Mouse (Mus musculus) CH12.LX (cell line): ENCODE measurements around the gene Tedc1.

Source experiments
- BHLHE40 ChIP-seq: IDR thresholded peaks from 2 replicates; pipeline ENCODE4 v1.6.1; 2011; ENCODE audit warnings: mild to moderate bottlenecking, low read depth, low read length, improper control_type of control experiment
- CTCF ChIP-seq, 2 experiments: IDR thresholded peaks in 1 of 2; conservative IDR thresholded peaks in 1 of 2; 2 replicates each; pipeline ENCODE4 v1.5.1; 2011 to 2012; ENCODE audit warnings: low read depth in 2 of 2, low read length in 2 of 2, improper control_type of control experiment in 1 of 2, inconsistent platforms in 1 of 2, mild to moderate bottlenecking in 1 of 2, moderate library complexity in 1 of 2
- E2F4 ChIP-seq: IDR thresholded peaks from 2 replicates; pipeline ENCODE4 v1.6.1; 2011; ENCODE audit warnings: low read depth, low read length, improper control_type of control experiment; ENCODE audit not compliant: insufficient replicate concordance
- ELF1 ChIP-seq: IDR thresholded peaks from 2 replicates; pipeline ENCODE4 v1.6.1; 2014; ENCODE audit warnings: low read depth, mild to moderate bottlenecking, inconsistent platforms, low read length, improper control_type of control experiment
- GABPA ChIP-seq: IDR thresholded peaks from 2 replicates; pipeline ENCODE4 v1.6.1; 2012; ENCODE audit warnings: low read depth, low read length, improper control_type of control experiment, inconsistent platforms; ENCODE audit not compliant: insufficient replicate concordance
- HCFC1 ChIP-seq: IDR thresholded peaks from 2 replicates; pipeline ENCODE4 v1.6.1; 2012; ENCODE audit warnings: low read depth, mild to moderate bottlenecking, inconsistent platforms, low read length, improper control_type of control experiment
- MAFK ChIP-seq: IDR thresholded peaks from 2 replicates; pipeline ENCODE4 v1.6.1; 2011; ENCODE audit warnings: low read length, improper control_type of control experiment; ENCODE audit not compliant: insufficient replicate concordance
- MAX ChIP-seq: IDR thresholded peaks from 2 replicates; pipeline ENCODE4 v1.6.1; 2011; ENCODE audit warnings: low read length, improper control_type of control experiment
- MXI1 ChIP-seq: IDR thresholded peaks from 2 replicates; pipeline ENCODE4 v1.6.1; 2011; ENCODE audit warnings: mild to moderate bottlenecking, low read depth, low read length, improper control_type of control experiment
- NRF1 ChIP-seq: IDR thresholded peaks from 2 replicates; pipeline ENCODE4 v1.6.1; 2014; ENCODE audit warnings: low read depth, mild to moderate bottlenecking, inconsistent platforms, low read length, improper control_type of control experiment, moderate library complexity
- POLR2A ChIP-seq: IDR thresholded peaks from 2 replicates; pipeline ENCODE4 v1.6.1; 2011; ENCODE audit warnings: low read depth, mild to moderate bottlenecking, improper control_type of control experiment, low read length
- TBP ChIP-seq: conservative IDR thresholded peaks from 2 replicates; pipeline ENCODE4 v1.6.1; 2011; ENCODE audit warnings: low read depth, low read length, improper control_type of control experiment
- USF1 ChIP-seq: IDR thresholded peaks from 2 replicates; pipeline ENCODE4 v1.6.1; 2014; ENCODE audit warnings: low read depth, mild to moderate bottlenecking, inconsistent platforms, low read length, improper control_type of control experiment
- ZC3H11A ChIP-seq: IDR thresholded peaks from 2 replicates; pipeline ENCODE4 v1.6.1; 2012; ENCODE audit warnings: low read depth, mild to moderate bottlenecking, inconsistent platforms, low read length, improper control_type of control experiment

- TF ChIP-seq MXI1: no peak
- no peak for TF ChIP-seq HCFC1
- TF ChIP-seq POLR2A: no peak
- TF ChIP-seq CTCF (conservative IDR thresholded peaks at IDR 0.05 in 1 of 2, IDR thresholded peaks at IDR 0.05 in 1 of 2; ENCODE audit: low read depth in 2 of 2, low read length in 2 of 2): no peak
- no peak for TF ChIP-seq ZC3H11A
- no peak for TF ChIP-seq E2F4
- TF ChIP-seq MAX: no peak
- TF ChIP-seq NRF1: no peak
- TF ChIP-seq GABPA: no peak
- TF ChIP-seq MAFK: no peak
- no peak for TF ChIP-seq ELF1
- TF ChIP-seq USF1: no peak
- TF ChIP-seq BHLHE40: no peak
- no peak for TF ChIP-seq TBP
Observed at GRCm38 (mm10) chr12:113133861-113134403, 22.3 kb upstream of the Tedc1 start.
